Mouse (Mus musculus): ENCODE measurements around the gene Ppm1a.

GRCm38 (mm10) chr12:72721710-72722109 lies 35.5 kb upstream of the Ppm1a start:
- no peak for TF ChIP-seq CTCF (IDR thresholded peaks at IDR 0.05; ENCODE audit: borderline replicate concordance, insufficient read depth, low read length)
- TF ChIP-seq POLR2A (IDR thresholded peaks at IDR 0.05; ENCODE audit: low read depth, low read length) = no peak

All from embryonic fibroblast, embryonic 13.5 days (primary cell).